Mouse (Mus musculus): ENCODE results near the gene Apeh. TPM values are rescaled to one million over a fixed set of nuclear protein-coding genes. Genes with fewer than 3 reads are reported as not detected.

The Apeh gene
- polyA plus RNA-seq, 1 experiment = 21.2 TPM

DNA sequence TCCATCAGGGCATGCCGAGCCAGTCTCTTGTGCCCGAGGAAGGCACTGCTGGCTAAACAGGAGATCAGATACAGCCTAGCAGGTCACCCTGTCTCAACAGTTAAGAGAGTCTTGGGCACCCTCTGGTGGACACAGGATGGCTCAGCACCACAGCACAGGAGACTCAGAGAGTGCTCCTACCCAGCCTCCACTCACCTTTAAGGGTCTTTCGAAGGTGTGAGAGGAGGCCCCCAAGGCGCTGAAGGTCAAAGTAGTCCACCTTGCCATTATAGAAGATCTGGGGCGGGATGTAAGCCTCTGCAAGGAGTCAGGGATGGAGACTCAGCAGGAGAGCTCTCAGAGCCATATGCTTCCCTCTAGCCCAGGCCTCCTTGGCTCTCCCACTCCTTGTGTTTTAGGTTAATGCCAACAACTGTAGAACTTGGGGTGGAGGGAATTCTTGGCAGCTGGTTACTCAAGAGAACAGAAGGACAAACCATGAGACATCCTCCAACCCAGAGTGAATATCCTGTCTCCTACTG lies 28.9 kb downstream of the Apeh start:
- peaks cover 3% of the 10 kb centered on the region for H3K36me3 ChIP-seq (ENCODE audit: control insufficient read depth, insufficient read depth, low read length)
- no peak overlapping the region for H3K4me3 ChIP-seq (ENCODE audit: control insufficient read depth, low read depth, low read length)
- H3K27ac ChIP-seq (ENCODE audit: control insufficient read depth, insufficient read depth, low read depth, low read length) = no peak overlapping the region
- TF ChIP-seq POLR2A (IDR thresholded peaks at IDR 0.05; ENCODE audit: control insufficient read depth, low read depth, low read length) = no peak
- TF ChIP-seq CTCF (IDR thresholded peaks at IDR 0.05; ENCODE audit: control insufficient read depth, insufficient read depth, insufficient replicate concordance, low read depth, low read length) = peak; percentile 64; the same call in 1 of the 2 replicates
- H3K27me3 ChIP-seq (ENCODE audit: control insufficient read depth, insufficient read depth, low read length) = no peaks in the 10 kb centered on the region
- H3K4me1 ChIP-seq (ENCODE audit: control insufficient read depth, insufficient read depth, low read length) = no peaks in the 10 kb centered on the region

- no peak overlapping the region for H3K27ac ChIP-seq (ENCODE audit: control insufficient read depth, insufficient read depth, low read depth, low read length)
- H3K36me3 ChIP-seq (ENCODE audit: control insufficient read depth, insufficient read depth, low read length) = peaks cover 3% of the 10 kb centered on the region
- H3K27me3 ChIP-seq (ENCODE audit: control insufficient read depth, insufficient read depth, low read length) = no peaks in the 10 kb centered on the region
- H3K4me1 ChIP-seq (ENCODE audit: control insufficient read depth, insufficient read depth, low read length) = no peaks in the 10 kb centered on the region
- TF ChIP-seq CTCF (IDR thresholded peaks at IDR 0.05; ENCODE audit: control insufficient read depth, insufficient read depth, insufficient replicate concordance, low read depth, low read length) (no peak), POLR2A (IDR thresholded peaks at IDR 0.05; ENCODE audit: control insufficient read depth, low read depth, low read length) (no peak)
- H3K4me3 ChIP-seq (ENCODE audit: control insufficient read depth, low read depth, low read length) = no peak overlapping the region
Measured at GRCm38 (mm10) chr9:108063361-108063760, 31.0 kb downstream of the Apeh start.

- H3K4me3 ChIP-seq (ENCODE audit: control insufficient read depth, low read depth, low read length) = no peak overlapping the region
- no peak for TF ChIP-seq POLR2A (IDR thresholded peaks at IDR 0.05; ENCODE audit: control insufficient read depth, low read depth, low read length)
- no peak for TF ChIP-seq CTCF (IDR thresholded peaks at IDR 0.05; ENCODE audit: control insufficient read depth, insufficient read depth, insufficient replicate concordance, low read depth, low read length)
- no peaks in the 10 kb centered on the region for H3K4me1 ChIP-seq (ENCODE audit: control insufficient read depth, insufficient read depth, low read length)
- peaks cover 3% of the 10 kb centered on the region for H3K36me3 ChIP-seq (ENCODE audit: control insufficient read depth, insufficient read depth, low read length)
- no peaks in the 10 kb centered on the region for H3K27me3 ChIP-seq (ENCODE audit: control insufficient read depth, insufficient read depth, low read length)
- H3K27ac ChIP-seq (ENCODE audit: control insufficient read depth, insufficient read depth, low read depth, low read length) = no peak overlapping the region
Measured at GRCm38 (mm10) chr9:108062142-108062541, 32.3 kb downstream of the Apeh start.

- H3K27ac ChIP-seq (ENCODE audit: control insufficient read depth, insufficient read depth, low read depth, low read length) = no peak overlapping the region
- peaks cover under 1% of the 10 kb centered on the region for H3K36me3 ChIP-seq (ENCODE audit: control insufficient read depth, insufficient read depth, low read length)
- TF ChIP-seq POLR2A (IDR thresholded peaks at IDR 0.05; ENCODE audit: control insufficient read depth, low read depth, low read length) = no peak
- no peak for TF ChIP-seq CTCF (IDR thresholded peaks at IDR 0.05; ENCODE audit: control insufficient read depth, insufficient read depth, insufficient replicate concordance, low read depth, low read length)
- no peaks in the 10 kb centered on the region for H3K27me3 ChIP-seq (ENCODE audit: control insufficient read depth, insufficient read depth, low read length)
- H3K4me3 ChIP-seq (ENCODE audit: control insufficient read depth, low read depth, low read length) = no peak overlapping the region
- no peaks in the 10 kb centered on the region for H3K4me1 ChIP-seq (ENCODE audit: control insufficient read depth, insufficient read depth, low read length)
Measured at GRCm38 (mm10) chr9:108058291-108058690, 36.1 kb downstream of the Apeh start.

- H3K4me1 ChIP-seq (ENCODE audit: control insufficient read depth, insufficient read depth, low read length) = peaks cover 3% of the 10 kb centered on the region
- H3K27ac ChIP-seq (ENCODE audit: control insufficient read depth, insufficient read depth, low read depth, low read length) = no peak overlapping the region
- no peak overlapping the region for H3K4me3 ChIP-seq (ENCODE audit: control insufficient read depth, low read depth, low read length)
- H3K27me3 ChIP-seq (ENCODE audit: control insufficient read depth, insufficient read depth, low read length) = no peaks in the 10 kb centered on the region
- no peak for TF ChIP-seq POLR2A (IDR thresholded peaks at IDR 0.05; ENCODE audit: control insufficient read depth, low read depth, low read length)
- no peak for TF ChIP-seq CTCF (IDR thresholded peaks at IDR 0.05; ENCODE audit: control insufficient read depth, insufficient read depth, insufficient replicate concordance, low read depth, low read length)
- no peaks in the 10 kb centered on the region; the same call in 1 of the 2 replicates for H3K36me3 ChIP-seq (ENCODE audit: control insufficient read depth, insufficient read depth, low read length)
Measured at GRCm38 (mm10) chr9:108057262-108057562, 37.2 kb downstream of the Apeh start.

DNA sequence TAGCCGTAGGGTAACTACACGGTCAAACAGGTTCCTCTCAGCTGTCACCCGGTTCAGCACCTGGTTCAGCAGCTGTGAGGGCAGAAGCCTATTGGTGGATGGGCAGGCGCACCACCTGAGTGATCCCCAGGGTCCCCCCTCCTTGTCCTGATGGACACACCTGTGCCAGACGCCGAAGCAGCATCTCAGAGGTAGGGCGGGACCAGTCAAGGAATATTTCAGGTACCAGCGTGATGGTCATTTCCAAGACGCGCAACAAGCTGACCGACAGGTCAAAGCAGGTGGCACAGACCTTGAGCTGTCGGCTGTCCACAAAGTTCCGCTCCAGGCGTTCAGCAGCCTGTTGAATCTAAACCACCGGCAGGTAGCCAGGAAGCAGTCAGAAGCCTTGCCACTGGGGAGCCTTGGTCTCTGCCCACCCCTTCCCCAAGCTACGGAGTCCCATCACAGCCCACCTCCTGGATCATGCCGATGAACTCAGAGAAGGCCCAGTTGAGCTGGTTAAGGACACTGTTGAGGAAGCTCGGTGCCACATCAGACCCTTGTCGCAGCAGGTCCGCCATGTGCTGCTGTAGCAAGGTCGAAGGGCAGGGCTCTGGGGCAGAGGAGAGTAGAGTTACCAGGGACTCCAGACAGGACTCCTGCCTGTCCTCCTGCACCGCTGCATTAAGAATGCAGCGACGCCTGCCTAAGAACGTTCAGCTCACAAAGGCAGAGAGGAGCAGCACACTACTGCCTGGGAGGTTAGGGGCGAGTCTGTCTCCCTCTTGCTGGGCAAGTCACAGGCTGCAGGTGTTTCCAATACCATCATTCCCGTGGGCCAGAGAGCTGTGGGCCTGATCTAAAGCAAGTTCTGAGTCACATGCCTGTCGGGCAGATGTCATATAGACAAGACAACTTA lies 37.8 kb downstream of the Apeh start:
- peaks cover 3% of the 10 kb centered on the region for H3K4me1 ChIP-seq (ENCODE audit: control insufficient read depth, insufficient read depth, low read length)
- H3K36me3 ChIP-seq (ENCODE audit: control insufficient read depth, insufficient read depth, low read length) = no peaks in the 10 kb centered on the region; the same call in 1 of the 2 replicates
- H3K27ac ChIP-seq (ENCODE audit: control insufficient read depth, insufficient read depth, low read depth, low read length) = no peak overlapping the region
- no peaks in the 10 kb centered on the region for H3K27me3 ChIP-seq (ENCODE audit: control insufficient read depth, insufficient read depth, low read length)
- no peak overlapping the region for H3K4me3 ChIP-seq (ENCODE audit: control insufficient read depth, low read depth, low read length)
- TF ChIP-seq CTCF (IDR thresholded peaks at IDR 0.05; ENCODE audit: control insufficient read depth, insufficient read depth, insufficient replicate concordance, low read depth, low read length) (no peak), POLR2A (IDR thresholded peaks at IDR 0.05; ENCODE audit: control insufficient read depth, low read depth, low read length) (no peak; the same call in 1 of the 2 replicates)

- TF ChIP-seq CTCF (IDR thresholded peaks at IDR 0.05; ENCODE audit: control insufficient read depth, insufficient read depth, insufficient replicate concordance, low read depth, low read length) = no peak
- Histone ChIP-seq H3K4me1 (ENCODE audit: control insufficient read depth, insufficient read depth, low read length) (peaks cover 3% of the 10 kb centered on the region), H3K27me3 (ENCODE audit: control insufficient read depth, insufficient read depth, low read length) (no peaks in the 10 kb centered on the region), H3K4me3 (ENCODE audit: control insufficient read depth, low read depth, low read length) (no peak overlapping the region), H3K27ac (ENCODE audit: control insufficient read depth, insufficient read depth, low read depth, low read length) (no peak overlapping the region), H3K36me3 (ENCODE audit: control insufficient read depth, insufficient read depth, low read length) (no peaks in the 10 kb centered on the region; the same call in 1 of the 2 replicates)
Measured at GRCm38 (mm10) chr9:108055661-108056237, 38.7 kb downstream of the Apeh start.

Data from testis, adult 2 months (tissue).